Mouse (Mus musculus) midbrain, embryonic 14.5 days (tissue): ENCODE results near the gene Fbxo44. TPM values are rescaled to one million over a fixed set of nuclear protein-coding genes. Genes with fewer than 3 reads are reported as not detected.
A peak's percentile ranks its signal among the peaks of the same experiment; 100 is the strongest.
"Not testable (repeated sequence)": the region's sequence is repeated elsewhere in the genome, so short reads cannot be mapped to it uniquely, and the experiment has no call there.

Experiments
- ATAC-seq: fragments of 200-750 bp; cut with Nextera tagmentation; 2 replicates; pipeline ENCODE4 v1.8.0; 2017; ENCODE audit warnings: moderate number of reproducible peaks, moderate library complexity; ENCODE audit not compliant: low FRiP score, low TSS enrichment
- DNase-seq: peaks from one replicate; pipeline ENCODE4 v3.0.0-alpha.2; 2015
- H3K27ac ChIP-seq: fragments of 300-500 bp; sonication (generic); replicated peaks from 2 replicates; pipeline ENCODE4 v1.5.1; 2014; ENCODE audit warnings: mild to moderate bottlenecking, low read depth, low read length, moderate library complexity
- H3K27me3 ChIP-seq: fragments of 300-500 bp; sonication (generic); 2 replicates; pipeline ENCODE4 v1.6.1; 2014; ENCODE audit warnings: low read length, control low read depth, mixed read lengths; ENCODE audit not compliant: control insufficient read depth, insufficient read depth
- H3K36me3 ChIP-seq: fragments of 300-500 bp; sonication (generic); 2 replicates; pipeline ENCODE4 v1.6.1; 2014; ENCODE audit warnings: low read length, control low read depth; ENCODE audit not compliant: control insufficient read depth, insufficient read depth
- H3K4me1 ChIP-seq: fragments of 300-500 bp; sonication (generic); 2 replicates; pipeline ENCODE4 v1.6.1; 2014; ENCODE audit warnings: mild to moderate bottlenecking, antibody characterized with exemption, low read length, control low read depth; ENCODE audit not compliant: control insufficient read depth, insufficient read depth
- H3K4me2 ChIP-seq: fragments of 300-500 bp; sonication (generic); 2 replicates; pipeline ENCODE4 v1.6.1; 2014; ENCODE audit warnings: mild to moderate bottlenecking, low read length, moderate library complexity
- H3K4me3 ChIP-seq: fragments of 300-500 bp; sonication (generic); replicated peaks from 2 replicates; pipeline ENCODE4 v1.5.1; 2014; ENCODE audit warnings: low read depth, low read length
- H3K9ac ChIP-seq: fragments of 300-500 bp; sonication (generic); replicated peaks from 2 replicates; pipeline ENCODE4 v1.6.1; 2014; ENCODE audit warnings: mild to moderate bottlenecking, low read length, moderate library complexity
- H3K9me3 ChIP-seq: fragments of 300-500 bp; sonication (generic); 2 replicates; pipeline ENCODE4 v1.6.1; 2016; ENCODE audit warnings: low read length, control low read depth, mixed read lengths; ENCODE audit not compliant: control insufficient read depth
- whole genome bisulfite sequencing: fragments of 180-500 bp; shearing (Covaris S2); extraction: QIAGEN DNeasy Blood & Tissue Kit; methylation state at CpG from one replicate; pipeline ENCODE4 v1.1.7; 2014; 5-methylcytosine and 5-hydroxymethylcytosine counted together
- polyA plus RNA-seq: library from polyadenylated mRNA; unstranded; fragments of >200 nt; fragmentation: Nextera tagmentation; extraction: Ambion mirVana; gene quantifications from 2 replicates; pipeline ENCODE4 v1.2.1, GENCODE M21; 2014

The Fbxo44 gene
- polyA plus RNA-seq, 1 experiment from 2014 or later, result 102 TPM

DNA sequence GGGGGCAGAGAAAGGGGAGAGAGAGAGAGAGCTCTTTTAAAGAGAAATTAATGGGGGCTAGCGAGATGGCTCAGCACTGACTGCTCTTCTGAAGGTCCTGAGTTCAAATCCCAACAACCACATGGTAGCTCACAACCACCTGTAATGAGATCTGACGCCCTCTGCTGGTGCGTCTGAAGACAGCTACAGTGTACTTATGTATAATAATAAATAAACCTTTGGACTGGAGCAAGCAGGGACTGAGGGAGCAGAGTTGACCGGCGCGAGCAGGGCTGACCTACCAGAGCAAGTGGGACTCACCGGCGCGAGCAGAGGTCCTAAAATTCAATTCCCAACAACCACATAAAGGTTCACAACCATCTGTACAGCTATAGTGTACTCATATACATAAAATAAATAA is 40.7 kb downstream of the Fbxo44 start:
- not testable (repeated sequence) for H3K4me3 ChIP-seq, H3K4me2 ChIP-seq, H3K9me3 ChIP-seq, H3K27ac ChIP-seq, H3K9ac ChIP-seq, ATAC-seq, DNase-seq, H3K27me3 ChIP-seq, H3K36me3 ChIP-seq
- H3K4me1 ChIP-seq, result peaks cover 23% of the 10 kb centered on the region
- 91% methylated on average over 9 of the region's 9 CpGs for WGBS

DNA sequence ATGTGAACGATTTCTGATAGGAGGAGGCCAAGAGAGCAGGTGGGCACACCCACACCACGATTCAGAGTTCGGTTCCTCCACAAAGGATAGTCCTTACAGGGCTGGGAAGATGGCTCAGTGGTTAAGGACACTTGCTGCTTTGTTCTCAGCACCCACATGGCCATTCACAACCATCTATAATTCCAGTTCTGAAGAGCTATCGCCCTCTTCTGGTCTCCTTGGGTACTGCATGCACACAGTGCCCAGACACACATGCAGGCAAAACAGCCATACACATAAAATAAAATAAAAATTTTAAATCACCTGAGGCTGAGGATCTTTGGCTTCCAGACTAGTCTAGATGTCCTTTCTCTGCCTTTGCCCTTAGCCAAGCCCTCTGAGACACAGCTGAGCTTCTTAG is 42.9 kb downstream of the Fbxo44 start:
- Histone ChIP-seq H3K4me2 (no peak overlapping the region), H3K9ac (no peak overlapping the region), H3K27me3 (no peaks in the 10 kb centered on the region), H3K36me3 (peaks cover 20% of the 10 kb centered on the region), H3K4me1 (peaks cover 18% of the 10 kb centered on the region), H3K27ac (no peak overlapping the region), H3K4me3 (no peak overlapping the region), H3K9me3 (no peaks in the 10 kb centered on the region)
- DNase-seq (no peak), ATAC-seq (no peak)
- 79% methylated on average over 4 of the region's 4 CpGs for WGBS

DNA sequence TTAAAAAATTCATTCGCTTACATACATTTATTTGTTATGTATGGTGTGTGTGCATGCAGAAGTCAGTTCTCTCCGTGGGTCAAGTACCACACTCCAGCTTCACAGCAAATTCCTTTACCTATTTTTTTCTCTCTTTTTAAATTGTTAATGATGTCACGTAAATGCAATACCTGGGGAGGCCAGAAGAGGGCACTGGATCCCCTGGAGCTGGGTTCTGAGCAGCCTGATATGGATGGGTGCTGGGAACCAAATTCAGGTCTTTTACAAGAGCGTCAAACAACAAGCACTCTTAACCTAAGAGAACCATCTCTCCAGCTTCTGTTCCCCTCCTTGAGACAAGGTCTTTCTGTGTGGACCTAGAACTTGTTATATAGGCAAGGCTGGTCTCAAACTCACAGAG is 43.6 kb downstream of the Fbxo44 start:
- H3K9me3 ChIP-seq, result no peaks in the 10 kb centered on the region
- DNase-seq (no peak), ATAC-seq (no peak)
- H3K4me2 ChIP-seq, result no peak overlapping the region
- H3K4me1 ChIP-seq, result peaks cover 16% of the 10 kb centered on the region
- H3K27me3 ChIP-seq, result no peaks in the 10 kb centered on the region
- H3K9ac ChIP-seq, result no peak overlapping the region
- no peak overlapping the region for H3K27ac ChIP-seq
- 72% methylated on average over 4 of the region's 4 CpGs for WGBS
- H3K4me3 ChIP-seq, result no peak overlapping the region
- peaks cover 26% of the 10 kb centered on the region for H3K36me3 ChIP-seq

DNA sequence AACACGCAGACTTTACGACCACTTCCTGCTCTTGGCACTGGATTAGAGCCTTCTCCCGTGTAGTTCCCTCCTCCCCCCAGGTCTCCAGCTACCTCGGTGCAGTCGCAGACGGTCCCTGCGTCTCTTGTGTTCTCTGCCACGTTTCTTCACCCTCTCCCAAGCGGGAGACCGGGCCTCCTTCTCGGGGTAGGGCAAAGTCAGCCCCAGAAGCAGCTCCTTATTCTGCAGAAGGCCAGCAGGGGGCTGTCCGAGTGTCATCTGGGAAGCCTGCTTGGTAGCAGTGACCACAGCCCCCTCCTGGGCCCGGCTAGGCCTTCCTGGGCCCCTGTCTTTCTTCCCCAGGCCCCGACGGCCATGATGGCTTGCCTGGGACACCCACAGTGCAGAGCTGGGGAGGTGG is 44.8 kb downstream of the Fbxo44 start:
- peak; percentile 43; the same call in 1 of the 2 replicates for ATAC-seq
- Histone ChIP-seq H3K4me2 (0 out of 2 replicates have a peak overlapping the region, but pooled peaks have one; percentile 20), H3K27me3 (no peaks in the 10 kb centered on the region), H3K4me3 (no peak overlapping the region), H3K36me3 (peaks cover 32% of the 10 kb centered on the region), H3K9ac (no peak overlapping the region; the same call in 1 of the 2 replicates), H3K9me3 (no peaks in the 10 kb centered on the region), H3K4me1 (peaks cover 10% of the 10 kb centered on the region), H3K27ac (peak overlapping the region; percentile 71)
- WGBS, result 9% methylated on average over 15 of the region's 15 CpGs
- DNase-seq, result peak; percentile 48

DNA sequence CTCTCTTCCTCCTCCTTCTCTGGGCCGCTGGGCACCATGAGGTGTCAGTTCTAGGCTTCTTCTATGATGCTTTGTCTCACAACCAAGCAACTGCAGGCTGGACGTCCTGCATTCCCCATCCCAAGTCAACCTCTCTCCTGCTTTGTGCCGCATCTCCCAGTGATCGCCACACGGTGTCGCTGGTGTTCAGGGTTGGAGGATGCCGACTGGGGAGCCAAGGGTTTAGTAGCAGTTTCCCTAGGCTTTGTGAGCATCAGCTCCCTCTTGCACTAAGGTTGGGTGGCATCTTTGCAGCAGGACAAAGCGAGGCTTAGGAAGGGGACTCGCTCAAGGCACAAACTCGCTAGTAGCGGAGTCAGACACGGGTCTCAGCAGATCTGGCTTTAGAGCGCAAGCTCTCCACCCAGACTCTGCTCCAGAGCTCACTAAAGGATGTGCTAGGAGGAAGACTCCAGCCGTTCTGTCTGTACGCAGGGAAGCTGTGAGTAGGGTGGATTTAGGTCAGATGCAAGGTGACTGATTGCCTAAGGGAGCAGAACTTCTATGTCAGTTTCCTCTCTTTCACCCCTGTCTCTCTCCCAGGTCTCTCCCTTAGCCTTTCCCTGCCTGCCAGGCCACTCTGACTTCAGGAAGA is 45.4 kb downstream of the Fbxo44 start:
- DNase-seq (peak; percentile 92), ATAC-seq (peak; percentile 70)
- no peak overlapping the region; the same call in 1 of the 2 replicates for H3K9ac ChIP-seq
- peak overlapping the region; percentile 71 for H3K27ac ChIP-seq
- H3K36me3 ChIP-seq, result peaks cover 37% of the 10 kb centered on the region
- 0 out of 2 replicates have a peak overlapping the region, but pooled peaks have one; percentile 20 for H3K4me2 ChIP-seq
- peaks cover 10% of the 10 kb centered on the region for H3K4me1 ChIP-seq
- no peak overlapping the region for H3K4me3 ChIP-seq
- no peaks in the 10 kb centered on the region for H3K9me3 ChIP-seq
- 5% methylated on average over 15 of the region's 15 CpGs for WGBS
- no peaks in the 10 kb centered on the region for H3K27me3 ChIP-seq

GRCm38 (mm10) chr4:148112519-148112918 is 47.8 kb downstream of the Fbxo44 start:
- WGBS, result 88% methylated on average over 12 of the region's 12 CpGs
- H3K27me3 ChIP-seq, result no peaks in the 10 kb centered on the region
- H3K4me3 ChIP-seq, result no peak overlapping the region
- no peak for DNase-seq
- no peak overlapping the region for H3K27ac ChIP-seq
- H3K9ac ChIP-seq, result no peak overlapping the region
- peaks cover 10% of the 10 kb centered on the region for H3K4me1 ChIP-seq
- H3K9me3 ChIP-seq, result no peaks in the 10 kb centered on the region
- H3K4me2 ChIP-seq, result no peak overlapping the region
- ATAC-seq, result no peak
- H3K36me3 ChIP-seq, result peaks cover 61% of the 10 kb centered on the region

DNA sequence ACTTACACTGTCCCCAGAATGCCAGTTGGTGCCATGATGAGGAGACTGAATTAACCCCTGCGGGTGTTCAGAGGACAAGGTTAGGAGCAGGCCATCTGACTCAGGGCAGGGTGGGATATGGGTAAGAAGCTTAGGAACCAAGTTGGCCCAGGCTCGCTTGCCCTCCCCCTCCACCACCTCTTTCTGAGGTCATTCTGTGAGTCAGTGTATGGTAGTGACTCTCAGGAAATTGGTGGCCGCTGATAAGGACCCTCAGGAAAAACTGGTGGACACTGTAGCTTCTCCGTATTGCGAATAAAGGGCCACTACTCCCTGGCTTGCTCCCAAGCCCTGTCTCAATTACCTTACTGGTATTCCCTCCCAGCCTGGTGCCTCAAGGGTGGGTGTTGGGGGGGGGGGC is 51.1 kb downstream of the Fbxo44 start:
- Histone ChIP-seq H3K4me2 (no peak overlapping the region), H3K27me3 (no peaks in the 10 kb centered on the region), H3K9me3 (no peaks in the 10 kb centered on the region), H3K36me3 (peaks cover 83% of the 10 kb centered on the region), H3K4me1 (no peaks in the 10 kb centered on the region), H3K9ac (no peak overlapping the region), H3K27ac (no peak overlapping the region), H3K4me3 (no peak overlapping the region)
- DNase-seq, result no peak
- 93% methylated on average over 5 of the region's 5 CpGs for WGBS
- ATAC-seq, result no peak

GRCm38 (mm10) chr4:148108565-148109100 is 51.6 kb downstream of the Fbxo44 start:
- H3K27me3 ChIP-seq, result no peaks in the 10 kb centered on the region
- ATAC-seq, result no peak
- H3K27ac ChIP-seq, result no peak overlapping the region
- no peak overlapping the region for H3K4me3 ChIP-seq
- no peak overlapping the region for H3K9ac ChIP-seq
- H3K36me3 ChIP-seq, result peaks cover 81% of the 10 kb centered on the region
- H3K4me1 ChIP-seq, result no peaks in the 10 kb centered on the region
- 77% methylated on average over 7 of the region's 7 CpGs for WGBS
- no peak overlapping the region for H3K4me2 ChIP-seq
- no peak for DNase-seq
- no peaks in the 10 kb centered on the region for H3K9me3 ChIP-seq
